Mouse (Mus musculus): ENCODE results near the gene Prim1. TPM values are rescaled to one million over a fixed set of nuclear protein-coding genes. Genes with fewer than 3 reads are reported as not detected.

The Prim1 gene
- polyA plus RNA-seq, 1 experiment from 2014 or later = 61.6 TPM

DNA sequence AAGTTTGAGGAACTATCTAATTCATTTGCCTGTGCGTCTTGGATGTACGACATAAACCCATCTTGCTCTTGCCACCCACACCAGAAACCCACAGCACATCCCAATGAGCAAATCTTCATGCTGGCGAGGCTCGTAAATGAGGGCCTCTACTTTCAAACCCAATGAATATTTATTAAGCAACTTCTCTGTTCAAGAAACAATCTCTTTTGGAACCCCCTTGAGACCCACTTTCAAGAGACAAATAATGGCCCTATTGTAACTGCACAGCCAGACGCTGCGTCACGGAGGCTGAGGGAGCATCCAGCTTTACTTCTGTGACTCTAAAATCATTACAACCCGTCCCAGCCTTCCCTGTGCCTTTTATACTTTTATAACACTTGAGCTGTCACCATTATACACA lies 29.4 kb upstream of the Prim1 start:
- no peak overlapping the region for H3K4me3 ChIP-seq (ENCODE audit: low read depth, low read length)
- ATAC-seq (ENCODE audit: low read depth) (no peak), DNase-seq (ENCODE audit: low spot score) (no peak)
- 0 out of 2 replicates have a peak, but pooled peaks cover 5% of the 10 kb centered on the region for H3K9me3 ChIP-seq (ENCODE audit: control insufficient read depth, low read length)
- H3K4me1 ChIP-seq (ENCODE audit: control insufficient read depth, insufficient read depth, low read length) = no peaks in the 10 kb centered on the region; the same call in 1 of the 2 replicates
- WGBS = 41% methylated on average over 8 of the region's 8 CpGs
- H3K4me2 ChIP-seq (ENCODE audit: low read depth, low read length) = no peak overlapping the region
- H3K27me3 ChIP-seq (replicated peaks; ENCODE audit: control insufficient read depth, insufficient read depth, low read length) = no peaks in the 10 kb centered on the region
- H3K36me3 ChIP-seq (ENCODE audit: control insufficient read depth, insufficient read depth, low read length) = no peaks in the 10 kb centered on the region
- no peak overlapping the region for H3K9ac ChIP-seq (ENCODE audit: low read depth, low read length)
- no peak overlapping the region for H3K27ac ChIP-seq (replicated peaks; ENCODE audit: low read depth, low read length)

DNA sequence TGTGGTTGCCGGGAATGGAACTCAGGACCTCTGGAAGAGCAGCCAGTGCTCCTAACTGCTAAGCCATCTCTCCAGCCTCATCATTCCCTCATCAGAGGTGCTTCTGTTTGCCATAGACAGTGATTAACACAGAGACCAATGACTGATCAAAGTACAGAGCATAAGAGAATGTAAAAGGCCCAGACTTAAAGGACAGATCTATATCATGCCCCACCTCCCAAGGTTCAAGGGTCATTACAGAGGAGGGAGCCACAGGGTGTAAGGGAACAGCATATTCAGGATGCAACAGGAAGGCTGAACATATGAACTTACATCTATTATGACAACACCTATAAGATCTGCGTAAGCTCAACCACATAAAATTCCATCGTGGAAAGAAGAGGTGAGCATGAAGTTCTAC lies 18.3 kb upstream of the Prim1 start:
- Histone ChIP-seq H3K27me3 (replicated peaks; ENCODE audit: control insufficient read depth, insufficient read depth, low read length) (no peaks in the 10 kb centered on the region), H3K27ac (replicated peaks; ENCODE audit: low read depth, low read length) (no peak overlapping the region), H3K4me1 (ENCODE audit: control insufficient read depth, insufficient read depth, low read length) (no peaks in the 10 kb centered on the region), H3K36me3 (ENCODE audit: control insufficient read depth, insufficient read depth, low read length) (no peaks in the 10 kb centered on the region), H3K4me2 (ENCODE audit: low read depth, low read length) (no peak overlapping the region), H3K9me3 (ENCODE audit: control insufficient read depth, low read length) (no peaks in the 10 kb centered on the region), H3K4me3 (ENCODE audit: low read depth, low read length) (no peak overlapping the region), H3K9ac (ENCODE audit: low read depth, low read length) (no peak overlapping the region)
- DNase-seq (ENCODE audit: low spot score) = no peak
- 88% methylated on average over 3 of the region's 3 CpGs for WGBS
- ATAC-seq (ENCODE audit: low read depth) = no peak

DNA sequence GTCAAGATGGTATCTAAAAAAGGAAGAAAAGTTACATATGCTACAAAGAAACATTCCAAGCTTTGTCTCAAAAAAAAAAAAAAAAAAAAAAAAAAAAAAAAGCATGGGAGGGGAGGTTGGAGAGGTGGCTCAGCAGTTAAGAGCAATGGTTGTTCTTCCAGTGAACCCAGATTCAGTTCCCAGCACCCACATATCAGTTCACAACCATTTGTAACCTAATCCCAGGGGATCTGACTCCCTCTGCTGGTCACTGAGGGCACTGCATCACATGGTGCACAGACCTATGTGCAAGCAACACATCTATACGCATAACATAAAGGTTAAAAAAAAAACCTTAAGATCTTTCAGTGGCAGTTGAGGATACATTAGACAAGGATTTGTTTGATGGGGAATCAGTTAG lies 16.7 kb upstream of the Prim1 start:
- Histone ChIP-seq H3K9ac (ENCODE audit: low read depth, low read length) (no peak overlapping the region), H3K27me3 (replicated peaks; ENCODE audit: control insufficient read depth, insufficient read depth, low read length) (no peaks in the 10 kb centered on the region), H3K9me3 (ENCODE audit: control insufficient read depth, low read length) (no peaks in the 10 kb centered on the region), H3K36me3 (ENCODE audit: control insufficient read depth, insufficient read depth, low read length) (no peaks in the 10 kb centered on the region), H3K4me2 (ENCODE audit: low read depth, low read length) (no peak overlapping the region), H3K4me1 (ENCODE audit: control insufficient read depth, insufficient read depth, low read length) (no peaks in the 10 kb centered on the region), H3K4me3 (ENCODE audit: low read depth, low read length) (no peak overlapping the region), H3K27ac (replicated peaks; ENCODE audit: low read depth, low read length) (no peak overlapping the region)
- DNase-seq (ENCODE audit: low spot score) (no peak), ATAC-seq (ENCODE audit: low read depth) (no peak)
- WGBS = 94% methylated on average over 1 of the region's 1 CpGs

DNA sequence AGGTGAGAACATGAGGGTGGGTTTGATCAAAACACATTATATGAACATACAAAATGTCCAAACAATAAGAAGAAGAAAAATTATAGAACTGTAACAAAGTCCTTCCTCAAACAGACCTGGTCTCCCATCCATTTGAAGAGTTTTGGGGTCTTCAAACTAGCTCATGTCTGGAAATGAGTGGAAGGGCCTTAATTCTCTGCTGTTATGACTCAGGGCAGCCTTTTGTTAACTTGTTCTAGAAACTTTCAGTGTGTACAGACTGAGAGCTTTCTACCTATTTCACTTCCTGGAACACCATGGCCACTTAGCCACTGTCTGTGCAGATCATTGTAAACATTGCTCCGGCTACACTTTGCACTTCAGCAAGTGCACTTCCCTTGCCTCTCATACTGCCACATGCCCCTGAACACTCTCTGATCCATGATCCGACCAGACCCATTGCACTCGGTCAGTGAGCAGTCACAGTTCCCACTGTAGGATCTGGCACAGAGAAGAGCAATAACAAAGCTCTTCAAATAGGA lies 11.6 kb upstream of the Prim1 start:
- no peak overlapping the region for H3K4me2 ChIP-seq (ENCODE audit: low read depth, low read length)
- H3K27me3 ChIP-seq (replicated peaks; ENCODE audit: control insufficient read depth, insufficient read depth, low read length) = no peaks in the 10 kb centered on the region
- H3K9ac ChIP-seq (ENCODE audit: low read depth, low read length) = no peak overlapping the region
- DNase-seq (ENCODE audit: low spot score) = no peak
- H3K27ac ChIP-seq (replicated peaks; ENCODE audit: low read depth, low read length) = no peak overlapping the region
- 74% methylated on average over 3 of the region's 3 CpGs for WGBS
- no peaks in the 10 kb centered on the region for H3K9me3 ChIP-seq (ENCODE audit: control insufficient read depth, low read length)
- no peaks in the 10 kb centered on the region for H3K4me1 ChIP-seq (ENCODE audit: control insufficient read depth, insufficient read depth, low read length)
- H3K4me3 ChIP-seq (ENCODE audit: low read depth, low read length) = no peak overlapping the region
- no peak for ATAC-seq (ENCODE audit: low read depth)
- no peaks in the 10 kb centered on the region for H3K36me3 ChIP-seq (ENCODE audit: control insufficient read depth, insufficient read depth, low read length)

DNA sequence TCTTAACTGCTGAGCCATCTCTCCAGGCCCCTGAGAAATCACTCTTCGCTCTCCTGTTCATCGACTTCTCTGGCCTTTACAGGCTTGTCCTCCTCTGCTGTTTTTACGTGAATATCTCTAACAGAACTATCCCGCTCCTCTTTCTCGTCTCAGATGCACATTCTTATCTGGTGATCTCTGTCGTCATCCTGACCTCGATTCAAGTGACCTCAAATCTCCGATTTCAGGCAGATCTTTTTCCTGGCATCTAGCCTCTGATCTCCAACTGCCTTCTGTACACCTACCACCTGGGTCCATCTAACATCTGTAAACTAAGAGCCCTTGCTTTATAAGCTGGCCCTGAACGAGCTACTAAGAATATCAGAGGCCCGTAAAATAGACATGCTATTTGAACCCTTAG lies 10.1 kb upstream of the Prim1 start:
- Histone ChIP-seq H3K9me3 (ENCODE audit: control insufficient read depth, low read length) (no peaks in the 10 kb centered on the region), H3K9ac (ENCODE audit: low read depth, low read length) (no peak overlapping the region), H3K4me3 (ENCODE audit: low read depth, low read length) (no peak overlapping the region), H3K36me3 (ENCODE audit: control insufficient read depth, insufficient read depth, low read length) (no peaks in the 10 kb centered on the region), H3K27ac (replicated peaks; ENCODE audit: low read depth, low read length) (no peak overlapping the region), H3K4me2 (ENCODE audit: low read depth, low read length) (no peak overlapping the region), H3K27me3 (replicated peaks; ENCODE audit: control insufficient read depth, insufficient read depth, low read length) (no peaks in the 10 kb centered on the region), H3K4me1 (ENCODE audit: control insufficient read depth, insufficient read depth, low read length) (no peaks in the 10 kb centered on the region)
- WGBS = 69% methylated on average over 10 of the region's 10 CpGs
- no peak for ATAC-seq (ENCODE audit: low read depth)
- DNase-seq (ENCODE audit: low spot score) = no peak

DNA sequence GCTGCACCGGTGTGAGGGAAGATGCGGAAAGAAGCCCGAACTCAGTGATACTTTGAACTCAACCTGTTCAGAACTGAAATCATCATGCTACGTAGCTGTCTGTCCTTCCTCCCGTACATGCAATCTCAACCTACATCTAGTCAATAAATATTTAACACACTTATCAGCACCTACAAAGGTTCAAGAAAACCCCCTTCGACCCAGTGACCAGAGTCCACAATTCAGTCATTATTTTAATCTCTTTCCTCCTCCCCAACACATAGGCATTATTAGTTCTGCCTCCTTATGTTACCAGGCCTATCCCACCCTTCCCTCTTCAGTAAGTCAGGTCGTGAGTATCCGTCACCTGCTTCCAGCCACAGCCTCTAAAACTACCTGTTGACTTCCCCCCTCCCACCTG lies 9.5 kb upstream of the Prim1 start:
- DNase-seq (ENCODE audit: low spot score) (no peak), ATAC-seq (ENCODE audit: low read depth) (no peak)
- H3K27me3 ChIP-seq (replicated peaks; ENCODE audit: control insufficient read depth, insufficient read depth, low read length) = no peaks in the 10 kb centered on the region
- no peak overlapping the region for H3K9ac ChIP-seq (ENCODE audit: low read depth, low read length)
- no peak overlapping the region for H3K27ac ChIP-seq (replicated peaks; ENCODE audit: low read depth, low read length)
- H3K4me2 ChIP-seq (ENCODE audit: low read depth, low read length) = no peak overlapping the region
- H3K36me3 ChIP-seq (ENCODE audit: control insufficient read depth, insufficient read depth, low read length) = no peaks in the 10 kb centered on the region
- no peak overlapping the region for H3K4me3 ChIP-seq (ENCODE audit: low read depth, low read length)
- 89% methylated on average over 8 of the region's 8 CpGs for WGBS
- no peaks in the 10 kb centered on the region for H3K4me1 ChIP-seq (ENCODE audit: control insufficient read depth, insufficient read depth, low read length)
- H3K9me3 ChIP-seq (ENCODE audit: control insufficient read depth, low read length) = no peaks in the 10 kb centered on the region

DNA sequence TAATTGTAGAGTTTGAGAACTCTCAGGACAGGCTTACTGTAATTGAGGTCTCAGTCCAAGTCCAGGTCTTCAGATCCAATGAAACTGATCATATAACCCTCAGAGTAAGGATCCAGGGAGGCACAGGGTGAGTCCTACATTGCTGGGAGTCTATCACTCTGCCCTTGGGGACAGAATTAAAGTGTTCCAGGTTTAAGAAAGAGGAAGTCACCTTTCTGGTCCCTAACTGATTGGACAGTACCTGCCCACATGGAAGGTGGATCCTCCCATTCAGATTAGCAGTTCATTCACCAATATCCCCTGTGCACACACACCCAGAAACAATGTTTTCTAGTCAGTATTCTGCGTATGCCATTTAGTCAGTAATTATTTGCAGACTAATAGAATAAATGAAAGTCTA lies 7.5 kb upstream of the Prim1 start, which contains the start of gene Hsd17b6:
TSS of gene Hsd17b6 (minus strand) at position 166 of the 400 bp plus-strand sequence.
- no peak within 1 kb of the TSS for H3K27ac ChIP-seq (replicated peaks; ENCODE audit: low read depth, low read length)
- H3K4me2 ChIP-seq (ENCODE audit: low read depth, low read length) = no peak within 1 kb of the TSS
- DNase-seq (ENCODE audit: low spot score) = no peak
- H3K36me3 ChIP-seq (ENCODE audit: control insufficient read depth, insufficient read depth, low read length) = no peaks in the 10 kb centered on the region
- H3K4me3 ChIP-seq (ENCODE audit: low read depth, low read length) = no peak within 1 kb of the TSS
- ATAC-seq (ENCODE audit: low read depth) = no peak
- H3K9ac ChIP-seq (ENCODE audit: low read depth, low read length) = no peak within 1 kb of the TSS
- 83% methylated on average over 1 of the region's 1 CpGs for WGBS
- H3K4me1 ChIP-seq (ENCODE audit: control insufficient read depth, insufficient read depth, low read length) = no peaks in the 10 kb centered on the region
- no peaks in the 10 kb centered on the region for H3K27me3 ChIP-seq (replicated peaks; ENCODE audit: control insufficient read depth, insufficient read depth, low read length)
- no peaks in the 10 kb centered on the region for H3K9me3 ChIP-seq (ENCODE audit: control insufficient read depth, low read length)

DNA sequence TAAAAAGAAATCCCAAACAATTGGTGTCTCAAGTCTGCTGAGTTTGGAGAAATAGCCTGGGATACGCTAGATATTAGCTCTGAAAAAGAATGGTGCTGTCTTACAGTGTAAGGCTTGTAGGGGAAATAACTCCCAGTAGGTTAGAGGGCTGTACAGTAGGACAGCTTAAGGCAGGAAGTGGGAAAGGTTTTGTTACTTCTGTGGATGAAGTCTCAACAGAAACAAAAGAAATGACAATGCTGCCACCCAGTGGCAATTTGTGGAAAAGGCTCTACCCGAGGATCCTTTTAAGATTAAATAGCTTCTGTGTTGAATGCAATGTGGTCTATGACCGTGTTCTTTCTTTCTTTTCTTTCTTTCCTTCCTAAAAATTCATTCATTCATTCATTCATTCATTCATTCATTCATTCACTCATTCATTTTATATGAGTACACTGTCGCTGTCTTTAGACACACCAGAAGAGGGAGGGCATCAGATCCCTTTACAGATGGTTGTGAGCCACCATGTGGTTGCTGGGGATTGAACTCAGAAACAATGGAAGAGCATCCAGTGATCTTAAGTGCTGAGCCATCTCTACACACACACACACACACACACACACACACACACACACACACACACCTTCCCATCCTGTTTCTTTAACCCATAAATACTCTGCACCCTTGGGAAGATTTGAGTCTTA lies 6.6 kb upstream of the Prim1 start:
- no peak overlapping the region for H3K4me3 ChIP-seq (ENCODE audit: low read depth, low read length)
- no peak overlapping the region for H3K4me2 ChIP-seq (ENCODE audit: low read depth, low read length)
- no peaks in the 10 kb centered on the region for H3K4me1 ChIP-seq (ENCODE audit: control insufficient read depth, insufficient read depth, low read length)
- H3K9me3 ChIP-seq (ENCODE audit: control insufficient read depth, low read length) = no peaks in the 10 kb centered on the region
- H3K27me3 ChIP-seq (replicated peaks; ENCODE audit: control insufficient read depth, insufficient read depth, low read length) = no peaks in the 10 kb centered on the region
- WGBS = 7% methylated on average over 4 of the region's 4 CpGs
- H3K27ac ChIP-seq (replicated peaks; ENCODE audit: low read depth, low read length) = no peak overlapping the region
- H3K36me3 ChIP-seq (ENCODE audit: control insufficient read depth, insufficient read depth, low read length) = no peaks in the 10 kb centered on the region
- DNase-seq (ENCODE audit: low spot score) (peak; percentile 89), ATAC-seq (ENCODE audit: low read depth) (peak; percentile 92)
- no peak overlapping the region for H3K9ac ChIP-seq (ENCODE audit: low read depth, low read length)

DNA sequence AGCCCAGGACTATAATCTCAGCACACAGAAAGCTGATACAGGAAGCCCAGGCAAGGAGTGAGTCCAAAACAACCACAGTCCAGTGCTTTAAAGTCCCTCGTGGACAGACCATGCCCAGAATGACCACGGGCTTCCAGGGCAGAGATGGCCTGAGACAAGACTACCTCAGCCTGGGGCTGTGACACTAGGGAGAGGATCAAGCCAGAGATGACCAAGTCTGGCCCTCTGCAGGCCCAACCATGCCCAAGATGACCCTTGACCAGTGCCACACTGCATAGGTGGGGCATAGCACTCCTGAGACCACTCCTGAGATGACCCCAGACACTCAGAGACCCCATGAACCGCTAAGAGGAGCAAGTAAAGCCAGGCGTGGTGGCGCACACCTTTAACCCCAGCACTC lies 5.2 kb upstream of the Prim1 start:
- Histone ChIP-seq H3K4me3 (ENCODE audit: low read depth, low read length) (no peak overlapping the region), H3K27ac (replicated peaks; ENCODE audit: low read depth, low read length) (no peak overlapping the region), H3K9me3 (ENCODE audit: control insufficient read depth, low read length) (no peaks in the 10 kb centered on the region), H3K4me1 (ENCODE audit: control insufficient read depth, insufficient read depth, low read length) (no peaks in the 10 kb centered on the region), H3K4me2 (ENCODE audit: low read depth, low read length) (no peak overlapping the region), H3K27me3 (replicated peaks; ENCODE audit: control insufficient read depth, insufficient read depth, low read length) (no peaks in the 10 kb centered on the region), H3K9ac (ENCODE audit: low read depth, low read length) (no peak overlapping the region), H3K36me3 (ENCODE audit: control insufficient read depth, insufficient read depth, low read length) (no peaks in the 10 kb centered on the region)
- 73% methylated on average over 5 of the region's 5 CpGs for WGBS
- no peak for ATAC-seq (ENCODE audit: low read depth)
- DNase-seq (ENCODE audit: low spot score) = no peak

Data from embryonic facial prominence, embryonic 14.5 days (tissue).